Mouse (Mus musculus) lung, postnatal 0 days (tissue): ENCODE data around the gene Lrmda. TPM values are rescaled to one million over a fixed set of nuclear protein-coding genes. Genes with fewer than 3 reads are reported as not detected.

Experiments
- ATAC-seq: fragments of 200-750 bp; cut with Nextera tagmentation; 2 replicates; pipeline ENCODE4 v1.8.0; 2017; ENCODE audit warnings: moderate library complexity
- DNase-seq: peaks from one replicate; pipeline ENCODE4 v3.0.0-alpha.2; 2016; ENCODE audit warnings: low spot score
- H3K27ac ChIP-seq: fragments of 300-500 bp; sonication (generic); 2 replicates; pipeline ENCODE4 v1.5.1; 2014; ENCODE audit warnings: antibody characterized with exemption, mild to moderate bottlenecking, low read length, mixed read lengths
- H3K27me3 ChIP-seq: fragments of 300-500 bp; sonication (generic); replicated peaks from 2 replicates; pipeline ENCODE4 v1.6.1; 2014; ENCODE audit warnings: low read length, mixed read lengths; ENCODE audit not compliant: insufficient read depth
- H3K36me3 ChIP-seq: fragments of 300-500 bp; sonication (generic); 2 replicates; pipeline ENCODE4 v1.6.1; 2014; ENCODE audit warnings: low read length, mixed read lengths; ENCODE audit not compliant: insufficient read depth
- H3K4me1 ChIP-seq: fragments of 300-500 bp; sonication (generic); 2 replicates; pipeline ENCODE4 v1.6.1; 2014; ENCODE audit warnings: antibody characterized with exemption, low read depth, low read length, mixed read lengths; ENCODE audit not compliant: insufficient read depth
- H3K4me2 ChIP-seq: fragments of 300-500 bp; sonication (generic); replicated peaks from 2 replicates; pipeline ENCODE4 v1.6.1; 2014; ENCODE audit warnings: low read depth, mild to moderate bottlenecking, low read length, moderate library complexity, mixed read lengths
- H3K4me3 ChIP-seq: fragments of 300-500 bp; sonication (generic); 2 replicates; pipeline ENCODE4 v1.5.1; 2014; ENCODE audit warnings: low read depth, low read length
- H3K9ac ChIP-seq: fragments of 300-500 bp; sonication (generic); replicated peaks from 2 replicates; pipeline ENCODE4 v1.6.1; 2014; ENCODE audit warnings: low read depth, mild to moderate bottlenecking
- H3K9me3 ChIP-seq: fragments of 300-500 bp; sonication (generic); 2 replicates; pipeline ENCODE4 v1.6.1; 2016; ENCODE audit warnings: low read length, mixed read lengths
- CTCF ChIP-seq: IDR thresholded peaks from 2 replicates; pipeline ENCODE4 v1.5.1; 2016; ENCODE audit warnings: antibody characterized with exemption, mild to moderate bottlenecking
- EP300 ChIP-seq: IDR thresholded peaks from 2 replicates; pipeline ENCODE4 v1.6.1; 2016; ENCODE audit warnings: antibody characterized with exemption, mild to moderate bottlenecking, control low read depth
- WGBS: fragments of 180-500 bp; shearing (Covaris S2); extraction: QIAGEN DNeasy Blood & Tissue Kit; methylation state at CpG from one replicate; pipeline ENCODE4 v1.1.7; 2014; 5-methylcytosine and 5-hydroxymethylcytosine counted together
- polyA plus RNA-seq: library from polyadenylated mRNA; unstranded; fragments of >200 nt; fragmentation: Nextera tagmentation; extraction: Ambion mirVana; gene quantifications from 2 replicates; pipeline ENCODE4 v1.2.1, GENCODE M21; 2015

Gene Lrmda
- polyA plus RNA-seq, 1 experiment from 2014 or later, result 0.86 TPM

GRCm38 (mm10) chr14:22240315-22240714, 220.8 kb downstream of the Lrmda start:
- no peak overlapping the region for H3K9ac ChIP-seq
- DNase-seq (no peak), ATAC-seq (no peak)
- no peaks in the 10 kb centered on the region for H3K36me3 ChIP-seq
- no peaks in the 10 kb centered on the region for H3K27me3 ChIP-seq
- H3K4me3 ChIP-seq, result no peak overlapping the region
- no peak overlapping the region for H3K4me2 ChIP-seq
- H3K9me3 ChIP-seq, result no peaks in the 10 kb centered on the region
- no peak overlapping the region for H3K27ac ChIP-seq
- H3K4me1 ChIP-seq, result no peaks in the 10 kb centered on the region
- WGBS, result 90% methylated on average over 3 of the region's 3 CpGs
- TF ChIP-seq EP300 (no peak), CTCF (no peak)

DNA sequence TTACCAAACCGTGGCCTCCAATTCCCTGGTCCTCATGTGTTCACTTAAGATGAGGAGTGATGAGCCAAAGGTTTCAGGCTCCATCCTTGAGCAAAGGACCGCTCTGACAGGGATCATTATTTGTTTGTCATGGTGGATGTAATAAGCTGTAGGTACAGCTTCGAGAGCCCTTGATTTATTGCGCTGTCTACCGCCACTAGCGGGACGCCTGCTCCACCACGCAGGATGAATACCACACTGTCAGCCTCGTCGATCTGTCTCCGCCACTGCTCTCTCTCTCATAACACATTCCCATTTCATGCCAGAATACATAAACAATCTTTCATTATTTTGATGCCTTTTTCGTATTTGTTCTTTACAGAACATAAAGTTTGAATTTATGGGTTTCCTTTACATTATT, 235.9 kb downstream of the Lrmda start:
- 70% methylated on average over 12 of the region's 12 CpGs for WGBS

DNA sequence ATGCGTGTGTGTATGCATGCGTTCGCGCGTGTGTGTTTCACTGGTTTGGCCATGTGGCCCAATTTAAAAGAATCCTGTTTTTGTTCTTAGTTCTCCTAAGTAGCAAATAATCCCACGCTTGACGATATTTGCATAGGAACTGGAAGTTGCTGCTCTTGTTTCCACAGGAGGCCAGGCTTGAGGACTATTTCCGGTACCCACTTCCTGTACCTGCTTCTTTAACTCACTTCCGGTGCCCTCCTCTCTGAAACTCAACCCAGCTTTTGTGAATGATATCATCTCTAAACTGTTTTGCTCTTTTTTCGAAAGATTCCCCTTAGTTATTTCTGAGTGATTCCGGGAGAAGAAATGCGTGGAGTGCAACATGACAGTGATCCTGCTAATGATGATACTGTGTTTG, 236.8 kb downstream of the Lrmda start:
- Histone ChIP-seq H3K27ac (no peak overlapping the region), H3K4me2 (no peak overlapping the region), H3K4me3 (no peak overlapping the region), H3K36me3 (no peaks in the 10 kb centered on the region), H3K9me3 (no peaks in the 10 kb centered on the region), H3K27me3 (no peaks in the 10 kb centered on the region), H3K4me1 (peaks cover 6% of the 10 kb centered on the region; the same call in 1 of the 2 replicates), H3K9ac (no peak overlapping the region)
- DNase-seq (peak; percentile 14), ATAC-seq (no peak)
- WGBS, result 75% methylated on average over 12 of the region's 12 CpGs
- TF ChIP-seq CTCF (no peak), EP300 (no peak)

More for the DNA sequence above, 235.9 kb downstream of the Lrmda start:
- TF ChIP-seq CTCF, result no peak
- TF ChIP-seq EP300, result no peak
- no peaks in the 10 kb centered on the region for H3K9me3 ChIP-seq
- no peaks in the 10 kb centered on the region for H3K27me3 ChIP-seq
- H3K4me1 ChIP-seq, result peaks cover 6% of the 10 kb centered on the region; the same call in 1 of the 2 replicates
- H3K36me3 ChIP-seq, result no peaks in the 10 kb centered on the region
- no peak overlapping the region for H3K4me2 ChIP-seq
- no peak overlapping the region for H3K4me3 ChIP-seq
- no peak for ATAC-seq
- no peak overlapping the region for H3K9ac ChIP-seq
- no peak for DNase-seq
- no peak overlapping the region for H3K27ac ChIP-seq

- no peaks in the 10 kb centered on the region for H3K36me3 ChIP-seq
- ATAC-seq (no peak), DNase-seq (peak; percentile 9)
- H3K4me2 ChIP-seq, result no peak overlapping the region
- TF ChIP-seq CTCF, result no peak; the same call in 1 of the 2 replicates
- no peak for TF ChIP-seq EP300
- H3K4me3 ChIP-seq, result no peak overlapping the region
- no peaks in the 10 kb centered on the region for H3K9me3 ChIP-seq
- no peak overlapping the region for H3K27ac ChIP-seq
- 29% methylated on average over 10 of the region's 10 CpGs for WGBS
- no peaks in the 10 kb centered on the region for H3K27me3 ChIP-seq
- H3K4me1 ChIP-seq, result peaks cover 6% of the 10 kb centered on the region; the same call in 1 of the 2 replicates
- H3K9ac ChIP-seq, result no peak overlapping the region
Observed at GRCm38 (mm10) chr14:22259376-22260032, 240.0 kb downstream of the Lrmda start.

- Histone ChIP-seq H3K27ac (no peak overlapping the region), H3K9ac (no peak overlapping the region), H3K4me3 (no peak overlapping the region), H3K4me2 (no peak overlapping the region), H3K9me3 (no peaks in the 10 kb centered on the region), H3K27me3 (no peaks in the 10 kb centered on the region), H3K4me1 (peaks cover 6% of the 10 kb centered on the region; the same call in 1 of the 2 replicates), H3K36me3 (no peaks in the 10 kb centered on the region)
- ATAC-seq (no peak), DNase-seq (peak; percentile 9)
- TF ChIP-seq EP300 (no peak), CTCF (no peak)
- WGBS, result 40% methylated on average over 5 of the region's 5 CpGs
Observed at GRCm38 (mm10) chr14:22260033-22260419, 240.5 kb downstream of the Lrmda start.

GRCm38 (mm10) chr14:22265229-22265905, 245.9 kb downstream of the Lrmda start:
- Histone ChIP-seq H3K9ac (no peak overlapping the region), H3K36me3 (no peaks in the 10 kb centered on the region), H3K27me3 (no peaks in the 10 kb centered on the region)

More at GRCm38 (mm10) chr14:22265229-22265905, 245.9 kb downstream of the Lrmda start:
- H3K4me1 ChIP-seq, result no peaks in the 10 kb centered on the region
- TF ChIP-seq EP300 (no peak), CTCF (no peak)
- WGBS, result 80% methylated on average over 4 of the region's 4 CpGs
- DNase-seq, result no peak
- no peak overlapping the region for H3K4me2 ChIP-seq
- H3K9me3 ChIP-seq, result no peaks in the 10 kb centered on the region
- no peak overlapping the region for H3K27ac ChIP-seq
- ATAC-seq, result no peak
- no peak overlapping the region for H3K4me3 ChIP-seq
